Mouse (Mus musculus) erythroblast, embryonic 14.5 days (primary cell): Measurements from ENCODE around the gene Foxp1.

Experiments
- GATA1 ChIP-seq: IDR thresholded peaks from 2 replicates; pipeline ENCODE4 v1.6.1; 2012; ENCODE audit warnings: low read length, inconsistent platforms, mixed read lengths
- TAL1 ChIP-seq: IDR thresholded peaks from 3 replicates; pipeline ENCODE4 v1.6.1; 2012; ENCODE audit warnings: low read length, inconsistent platforms, mixed read lengths

GRCm38 (mm10) chr6:98992772-98993147 lies 529.8 kb downstream of the Foxp1 start:
- no peak for TF ChIP-seq GATA1
- TF ChIP-seq TAL1 = no peak
